Mouse (Mus musculus) hindbrain, embryonic 15.5 days (tissue): ENCODE results near the gene Tstd1. TPM values are rescaled to one million over a fixed set of nuclear protein-coding genes. Genes with fewer than 3 reads are reported as not detected.

Experiments
- ATAC-seq: fragments of 200-750 bp; cut with Nextera tagmentation; 2 replicates; pipeline ENCODE4 v1.8.0; 2017; ENCODE audit warnings: low read depth, moderate number of reproducible peaks, moderate TSS enrichment; ENCODE audit not compliant: low FRiP score
- H3K27ac ChIP-seq: fragments of 300-500 bp; sonication (generic); replicated peaks from 2 replicates; pipeline ENCODE4 v1.5.1; 2015; ENCODE audit warnings: mild to moderate bottlenecking, inconsistent platforms
- H3K27me3 ChIP-seq: fragments of 300-500 bp; sonication (generic); 2 replicates; pipeline ENCODE4 v1.6.1; 2015; ENCODE audit warnings: control low read depth, inconsistent platforms
- H3K36me3 ChIP-seq: fragments of 300-500 bp; sonication (generic); 2 replicates; pipeline ENCODE4 v1.6.1; 2015; ENCODE audit warnings: control low read depth, inconsistent platforms
- H3K4me1 ChIP-seq: fragments of 300-500 bp; sonication (generic); replicated peaks from 2 replicates; pipeline ENCODE4 v1.6.1; 2015; ENCODE audit warnings: control low read depth, inconsistent platforms
- H3K4me2 ChIP-seq: fragments of 300-500 bp; sonication (generic); 2 replicates; pipeline ENCODE4 v1.6.1; 2015; ENCODE audit warnings: moderate library complexity, mild to moderate bottlenecking, inconsistent platforms
- H3K4me3 ChIP-seq: fragments of 300-500 bp; sonication (generic); 2 replicates; pipeline ENCODE4 v1.5.1; 2015; ENCODE audit warnings: mild to moderate bottlenecking, inconsistent platforms
- H3K9ac ChIP-seq: fragments of 300-500 bp; sonication (generic); 2 replicates; pipeline ENCODE4 v1.6.1; 2015; ENCODE audit warnings: inconsistent platforms
- H3K9me3 ChIP-seq: fragments of 300-500 bp; sonication (generic); 2 replicates; pipeline ENCODE4 v1.6.1; 2016; ENCODE audit warnings: control low read depth, inconsistent platforms
- WGBS: fragments of 180-500 bp; shearing (Covaris S2); methylation state at CpG from one replicate; pipeline ENCODE4 v1.1.7; 2015; 5-methylcytosine and 5-hydroxymethylcytosine counted together
- polyA plus RNA-seq: library from polyadenylated mRNA; unstranded; fragments of >200 nt; fragmentation: Nextera tagmentation; extraction: Ambion mirVana; gene quantifications from 2 replicates; pipeline ENCODE4 v1.2.1, GENCODE M21; 2015

The Tstd1 gene
- polyA plus RNA-seq, 1 experiment from 2014 or later = 6.6 TPM

- H3K9me3 ChIP-seq = no peaks in the 10 kb centered on the region
- H3K27me3 ChIP-seq = no peaks in the 10 kb centered on the region
- H3K9ac ChIP-seq = no peak overlapping the region
- H3K4me1 ChIP-seq = peaks cover 9% of the 10 kb centered on the region; the same call in 1 of the 2 replicates
- H3K36me3 ChIP-seq = no peaks in the 10 kb centered on the region
- no peak overlapping the region for H3K27ac ChIP-seq
- H3K4me2 ChIP-seq = no peak overlapping the region
- ATAC-seq = no peak
- WGBS = 90% methylated on average over 21 of the region's 22 CpGs
- H3K4me3 ChIP-seq = no peak overlapping the region
These were observed 42.2 kb downstream of the Tstd1 start for GRCm38 (mm10) chr1:171460551-171461503.

- Histone ChIP-seq H3K4me3 (no peak overlapping the region), H3K4me2 (no peak overlapping the region), H3K9me3 (no peaks in the 10 kb centered on the region), H3K27me3 (no peaks in the 10 kb centered on the region), H3K9ac (no peak overlapping the region), H3K36me3 (no peaks in the 10 kb centered on the region), H3K27ac (no peak overlapping the region), H3K4me1 (peaks cover 9% of the 10 kb centered on the region; the same call in 1 of the 2 replicates)
- ATAC-seq = no peak
- WGBS = 91% methylated on average over 3 of the region's 3 CpGs
These were observed 44.5 kb downstream of the Tstd1 start for GRCm38 (mm10) chr1:171463133-171463532.

GRCm38 (mm10) chr1:171465749-171466412 is 47.2 kb downstream of the Tstd1 start:
- H3K36me3 ChIP-seq = no peaks in the 10 kb centered on the region

GRCm38 (mm10) chr1:171466565-171466964 is 47.9 kb downstream of the Tstd1 start:
- ATAC-seq = no peak
- 88% methylated on average over 4 of the region's 4 CpGs for WGBS

More at GRCm38 (mm10) chr1:171465749-171466412, 47.2 kb downstream of the Tstd1 start:
- Histone ChIP-seq H3K4me2 (no peak overlapping the region), H3K4me3 (no peak overlapping the region), H3K9me3 (no peaks in the 10 kb centered on the region), H3K27me3 (no peaks in the 10 kb centered on the region), H3K9ac (no peak overlapping the region), H3K4me1 (no peaks in the 10 kb centered on the region), H3K27ac (no peak overlapping the region)
- ATAC-seq = no peak
- WGBS = 91% methylated on average over 5 of the region's 5 CpGs

GRCm38 (mm10) chr1:171469678-171470077 is 51.0 kb downstream of the Tstd1 start:
- Histone ChIP-seq H3K27me3 (0 out of 2 replicates have a peak, but pooled peaks cover 2% of the 10 kb centered on the region), H3K4me1 (no peaks in the 10 kb centered on the region), H3K36me3 (no peaks in the 10 kb centered on the region), H3K4me2 (no peak overlapping the region), H3K9ac (no peak overlapping the region), H3K27ac (no peak overlapping the region), H3K4me3 (no peak overlapping the region), H3K9me3 (no peaks in the 10 kb centered on the region)
- ATAC-seq = no peak
- WGBS = 97% methylated on average over 3 of the region's 3 CpGs

More at GRCm38 (mm10) chr1:171466565-171466964, 47.9 kb downstream of the Tstd1 start:
- Histone ChIP-seq H3K4me3 (no peak overlapping the region), H3K27me3 (0 out of 2 replicates have a peak, but pooled peaks cover 2% of the 10 kb centered on the region), H3K9me3 (no peaks in the 10 kb centered on the region), H3K4me1 (no peaks in the 10 kb centered on the region), H3K4me2 (no peak overlapping the region), H3K9ac (no peak overlapping the region), H3K36me3 (no peaks in the 10 kb centered on the region), H3K27ac (no peak overlapping the region)

Other genes with a start within 250 kb of the Tstd1 start
- 32.4 and 48.4 TPM in 2 replicates for gene Pcp4l1, start 222.6 kb upstream of the Tstd1 start, polyA plus RNA-seq
- 0.39 and 0.49 TPM in 2 replicates for gene Nr1i3, start 204.9 kb upstream of the Tstd1 start, polyA plus RNA-seq
- 55.0 and 55.4 TPM in 2 replicates for gene Tomm40l, start 196.4 kb upstream of the Tstd1 start, polyA plus RNA-seq
- 6.0 and 6.3 TPM in 2 replicates for gene Apoa2, start 193.8 kb upstream of the Tstd1 start, polyA plus RNA-seq
- gene Fcer1g, start 184.5 kb upstream of the Tstd1 start, polyA plus RNA-seq = 24.9 and 30.7 TPM in 2 replicates
- gene Adamts4, start 168.5 kb upstream of the Tstd1 start, polyA plus RNA-seq = 5.6 and 6.2 TPM in 2 replicates
- gene Ndufs2, start 167.5 kb upstream of the Tstd1 start, polyA plus RNA-seq = 233 and 245 TPM in 2 replicates
- 105 and 107 TPM in 2 replicates for gene B4galt3, start 148.5 kb upstream of the Tstd1 start, polyA plus RNA-seq
- gene Ppox, start 137.7 kb upstream of the Tstd1 start, polyA plus RNA-seq = 44.2 and 53.6 TPM in 2 replicates
- gene Usp21, start 130.9 kb upstream of the Tstd1 start, polyA plus RNA-seq = 99.8 and 106 TPM in 2 replicates
- gene Ufc1, start 123.8 kb upstream of the Tstd1 start, polyA plus RNA-seq = 109 and 110 TPM in 2 replicates
- gene Dedd, start 89.7 kb upstream of the Tstd1 start, polyA plus RNA-seq = 47.3 and 51.6 TPM in 2 replicates
- 51.4 and 52.1 TPM in 2 replicates for gene Nit1, start 73.2 kb upstream of the Tstd1 start, polyA plus RNA-seq
- 139 and 153 TPM in 2 replicates for gene Pfdn2, start 73.2 kb upstream of the Tstd1 start, polyA plus RNA-seq
- gene Klhdc9, start 58.1 kb upstream of the Tstd1 start, polyA plus RNA-seq = 2.5 and 3.3 TPM in 2 replicates
- 3.1 and 3.5 TPM in 2 replicates for gene Nectin4, start 48.8 kb upstream of the Tstd1 start, polyA plus RNA-seq
- gene Arhgap30, start 29.9 kb upstream of the Tstd1 start, polyA plus RNA-seq = 0.60 and 0.87 TPM in 2 replicates
- gene Usf1, start 7.6 kb upstream of the Tstd1 start, polyA plus RNA-seq = 168 and 172 TPM in 2 replicates
- gene F11r, start 18.7 kb downstream of the Tstd1 start, polyA plus RNA-seq = 14.1 and 14.2 TPM in 2 replicates
- 27.6 and 30.9 TPM in 2 replicates for gene Alyref2, start 84.6 kb downstream of the Tstd1 start, polyA plus RNA-seq
- not detected in 2 replicates for gene Itln1, start 116.4 kb downstream of the Tstd1 start, polyA plus RNA-seq
- gene Cd244a, start 140.3 kb downstream of the Tstd1 start, polyA plus RNA-seq = 0.09 TPM in 1 of 2 replicates, not detected in the other
- gene Ly9, start 188.5 kb downstream of the Tstd1 start, polyA plus RNA-seq = 0.16 and 0.18 TPM in 2 replicates
- 0.29 TPM in 1 of 2 replicates, not detected in the other for gene Slamf7, start 234.2 kb downstream of the Tstd1 start, polyA plus RNA-seq